Mouse (Mus musculus): ENCODE data around the gene Alg14.

The Alg14 gene

DNA sequence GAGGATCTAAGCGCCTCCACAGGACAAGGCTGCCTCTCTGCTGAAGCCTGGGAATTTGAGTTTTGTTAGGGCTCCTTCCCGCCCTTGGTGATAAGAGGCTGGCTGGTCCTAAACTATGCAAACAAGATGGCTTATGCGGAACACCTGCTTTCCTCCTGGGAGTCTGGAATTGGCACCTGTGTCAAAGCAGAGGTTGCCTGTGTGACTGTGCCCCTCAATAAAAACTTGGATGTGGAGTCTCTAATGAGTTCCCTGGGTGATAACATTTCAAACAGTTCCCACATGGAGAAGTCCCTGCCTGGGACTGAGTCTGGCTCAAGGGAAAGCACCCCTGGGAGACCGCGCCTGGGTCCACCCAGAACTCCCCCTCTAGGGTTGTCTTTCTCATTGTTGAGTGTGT, 113.5 kb downstream of the Alg14 start:
- no peak for DNase-seq (ENCODE audit: low spot score in 2 of 2)

GRCm38 (mm10) chr3:121407417-121407816, 115.8 kb downstream of the Alg14 start:
- no peak for DNase-seq (ENCODE audit: low spot score in 2 of 2)

GRCm38 (mm10) chr3:121408386-121408785, 116.8 kb downstream of the Alg14 start:
- DNase-seq (ENCODE audit: low spot score in 2 of 2), result no peak

GRCm38 (mm10) chr3:121411450-121411849, 119.9 kb downstream of the Alg14 start:
- no peak for DNase-seq (ENCODE audit: low spot score in 2 of 2)

All from right cerebral cortex, postnatal 36 days (tissue).